In genomic region chr1:98179030-98179429, GRCm38 (mm10) we compare ENCODE assay signal across 10 mouse cellular contexts.
DNase-seq lines count a peak whose midpoint lies in the region; ATAC-seq and TF ChIP-seq lines count a peak whose summit lies in the region.
"Had no signal": no experiment of that assay in that cellular context is flagged by ENCODE, and none has a peak within 500 bp of the region (broad histone marks: within the 10 kb centered on the region; RNA-seq: fewer than 3 reads in every experiment).

No protein-coding gene starts in this region.

- H3K4me3 ChIP-seq in hindbrain, embryonic 12.5 days, result no peak overlapping the region
- H3K4me3 ChIP-seq in liver, embryonic 14.5 days (ENCODE audit: insufficient read depth in 1 of 2, low read depth in 2 of 2, low read length in 2 of 2), result no peak overlapping the region
- no peak overlapping the region for H3K4me3 ChIP-seq in stomach, postnatal 0 days (ENCODE audit: low read depth, low read length)
- H3K4me3 ChIP-seq: heart, embryonic 13.5 days had no signal

- no peak for ATAC-seq in cerebellum, adult (ENCODE audit: insufficient number of reproducible peaks, low FRiP score, low TSS enrichment)
- ATAC-seq in hindbrain, embryonic 12.5 days (ENCODE audit: low FRiP score), result 0 out of 2 replicates have a peak, but pooled peaks have one; percentile 38
- no peak for ATAC-seq in liver, embryonic 14.5 days (ENCODE audit: insufficient read depth)
- no peak for ATAC-seq in stomach, postnatal 0 days (ENCODE audit: low FRiP score, low TSS enrichment)

- DNase-seq in cerebellum, postnatal 10 days, result peak; percentile 77 to 78
- peak; percentile 25 to 68 for DNase-seq in spleen, postnatal 4 days (ENCODE audit: low spot score in 2 of 2)
- no peak for DNase-seq in spleen, adult 12 weeks (ENCODE audit: low spot score)
- peak; percentile 73 for DNase-seq in embryo, embryonic 10 days (ENCODE audit: low spot score)
- DNase-seq in liver, embryonic 14.5 days (ENCODE audit: low read depth in 3 of 3, low spot score in 3 of 3), result peak in 2 of 3 experiments; percentile 5 to 17
- DNase-seq in stomach, postnatal 0 days (ENCODE audit: low spot score), result peak; percentile 38

- peaks cover 7% of the 10 kb centered on the region; the same call in 1 of the 2 replicates for H3K4me1 ChIP-seq in hindbrain, embryonic 12.5 days
- H3K4me1 ChIP-seq in liver, embryonic 14.5 days (replicated peaks; ENCODE audit: control insufficient read depth in 2 of 2, insufficient read depth in 2 of 2, low read length in 1 of 2), result no peaks in the 10 kb centered on the region
- no peaks in the 10 kb centered on the region for H3K4me1 ChIP-seq in stomach, postnatal 0 days (replicated peaks; ENCODE audit: control insufficient read depth, insufficient read depth)
- H3K4me1 ChIP-seq: heart, embryonic 13.5 days had no signal

- H3K9ac ChIP-seq in hindbrain, embryonic 12.5 days, result no peak overlapping the region
- no peak overlapping the region for H3K9ac ChIP-seq in liver, embryonic 14.5 days (replicated peaks)
- H3K9ac ChIP-seq in stomach, postnatal 0 days (ENCODE audit: low read length), result no peak overlapping the region
- H3K9ac ChIP-seq: heart, embryonic 13.5 days had no signal

- peak; percentile 68 for TF ChIP-seq CTCF in liver, embryonic 14.5 days (IDR thresholded peaks at IDR 0.05; ENCODE audit: low read depth)
- peak; percentile 80 for TF ChIP-seq CTCF in stomach, postnatal 0 days (IDR thresholded peaks at IDR 0.05; ENCODE audit: low read depth)

- H3K9me3 ChIP-seq in hindbrain, embryonic 12.5 days (replicated peaks), result no peaks in the 10 kb centered on the region
- H3K9me3 ChIP-seq in liver, embryonic 14.5 days (ENCODE audit: control insufficient read depth, low read length), result no peaks in the 10 kb centered on the region
- no peaks in the 10 kb centered on the region for H3K9me3 ChIP-seq in stomach, postnatal 0 days (ENCODE audit: control insufficient read depth, low read length)
- H3K9me3 ChIP-seq: heart, embryonic 13.5 days had no signal

- H3K4me2 ChIP-seq in hindbrain, embryonic 12.5 days (replicated peaks), result no peak overlapping the region
- no peak overlapping the region for H3K4me2 ChIP-seq in liver, embryonic 14.5 days (ENCODE audit: low read depth)
- H3K4me2 ChIP-seq in stomach, postnatal 0 days (replicated peaks; ENCODE audit: low read depth), result no peak overlapping the region
- H3K4me2 ChIP-seq: heart, embryonic 13.5 days had no signal

- 44% methylated on average over 1 of the region's 1 CpGs for WGBS in hindbrain, embryonic 12.5 days
- WGBS in liver, embryonic 14.5 days (ENCODE audit: insufficient replicate concordance), result 19% methylated on average over 1 of the region's 1 CpGs
- WGBS in stomach, postnatal 0 days, result 39% methylated on average over 1 of the region's 1 CpGs

- no peak for TF ChIP-seq EP300 in liver, embryonic 14.5 days (IDR thresholded peaks at IDR 0.05; ENCODE audit: low read depth)
- no peak for TF ChIP-seq EP300 in stomach, postnatal 0 days (optimal IDR thresholded peaks at IDR 0.05)

- H3K36me3 ChIP-seq in hindbrain, embryonic 12.5 days, result no peaks in the 10 kb centered on the region
- H3K36me3 ChIP-seq in liver, embryonic 14.5 days (replicated peaks; ENCODE audit: control insufficient read depth, insufficient read depth, low read depth), result no peaks in the 10 kb centered on the region
- no peaks in the 10 kb centered on the region for H3K36me3 ChIP-seq in stomach, postnatal 0 days (ENCODE audit: control insufficient read depth, insufficient read depth, low read length)
- H3K36me3 ChIP-seq: G1E; heart, embryonic 13.5 days had no signal

- no peaks in the 10 kb centered on the region for H3K27me3 ChIP-seq in hindbrain, embryonic 12.5 days
- no peaks in the 10 kb centered on the region for H3K27me3 ChIP-seq in liver, embryonic 14.5 days (ENCODE audit: control insufficient read depth, insufficient read depth, low read length)
- H3K27me3 ChIP-seq in stomach, postnatal 0 days (ENCODE audit: control insufficient read depth, insufficient read depth, low read length), result no peaks in the 10 kb centered on the region
- H3K27me3 ChIP-seq: heart, embryonic 13.5 days had no signal

- no peak overlapping the region for H3K27ac ChIP-seq in hindbrain, embryonic 12.5 days
- no peak overlapping the region for H3K27ac ChIP-seq in liver, embryonic 14.5 days
- no peak overlapping the region for H3K27ac ChIP-seq in stomach, postnatal 0 days (replicated peaks)
- H3K27ac ChIP-seq: heart, embryonic 13.5 days had no signal
